Mouse (Mus musculus): ENCODE results near the gene 4930426L09Rik.

DNA sequence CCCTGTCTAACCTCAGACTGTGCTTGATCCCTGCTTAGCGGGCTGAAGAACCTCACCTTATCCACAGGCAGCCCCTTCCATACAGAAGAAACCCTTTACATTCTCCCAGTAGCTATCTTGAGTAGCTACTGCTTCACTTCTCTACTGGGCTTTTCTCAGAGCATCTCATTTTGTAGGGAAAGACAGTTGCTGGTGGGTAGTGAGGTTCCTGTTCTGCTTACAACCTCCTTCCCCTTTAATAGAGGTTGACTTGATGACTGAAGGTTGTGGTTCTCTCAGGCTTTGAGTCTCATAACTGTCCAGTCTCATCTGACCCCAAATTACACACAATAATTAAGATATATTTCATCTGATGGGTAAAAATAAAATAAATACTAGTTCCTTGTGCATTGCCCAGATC is 50.1 kb downstream of the 4930426L09Rik start:
- TF ChIP-seq GATA1 (IDR thresholded peaks at IDR 0.05; ENCODE audit: borderline replicate concordance, low read length), result no peak
- no peak for TF ChIP-seq FLI1 (IDR thresholded peaks at IDR 0.05; ENCODE audit: low read length)
